Mouse (Mus musculus) forebrain, postnatal 0 days (tissue): ENCODE data around the gene Pex1. TPM values are rescaled to one million over a fixed set of nuclear protein-coding genes. Genes with fewer than 3 reads are reported as not detected.

Experiments
- ATAC-seq: fragments of 200-750 bp; cut with Nextera tagmentation; 2 replicates; pipeline ENCODE4 v1.8.0; 2017; ENCODE audit warnings: mild to moderate bottlenecking, moderate library complexity
- DNase-seq: peaks from one replicate; pipeline ENCODE4 v3.0.0-alpha.2; 2015
- H3K27ac ChIP-seq: fragments of 300-500 bp; sonication (generic); 2 replicates; pipeline ENCODE4 v1.5.1; 2014; ENCODE audit warnings: low read depth, mild to moderate bottlenecking, antibody characterized with exemption, low read length, moderate library complexity, mixed read lengths
- H3K27me3 ChIP-seq: fragments of 300-500 bp; sonication (generic); 2 replicates; pipeline ENCODE4 v1.6.1; 2014; ENCODE audit warnings: mild to moderate bottlenecking, low read length, mixed read lengths; ENCODE audit not compliant: insufficient read depth
- H3K36me3 ChIP-seq: fragments of 300-500 bp; sonication (generic); 2 replicates; pipeline ENCODE4 v1.6.1; 2014; ENCODE audit warnings: mild to moderate bottlenecking, moderate library complexity; ENCODE audit not compliant: insufficient read depth
- H3K4me1 ChIP-seq: fragments of 300-500 bp; sonication (generic); 2 replicates; pipeline ENCODE4 v1.6.1; 2014; ENCODE audit warnings: antibody characterized with exemption; ENCODE audit not compliant: insufficient read depth
- H3K4me2 ChIP-seq: fragments of 300-500 bp; sonication (generic); 2 replicates; pipeline ENCODE4 v1.6.1; 2014; ENCODE audit warnings: low read depth, mild to moderate bottlenecking, moderate library complexity
- H3K4me3 ChIP-seq: fragments of 300-500 bp; sonication (generic); 2 replicates; pipeline ENCODE4 v1.5.1; 2014; ENCODE audit warnings: low read depth, low read length, mixed read lengths
- H3K9ac ChIP-seq: fragments of 300-500 bp; sonication (generic); 2 replicates; pipeline ENCODE4 v1.6.1; 2014; ENCODE audit warnings: mild to moderate bottlenecking
- H3K9me3 ChIP-seq: fragments of 300-500 bp; sonication (generic); 2 replicates; pipeline ENCODE4 v1.6.1; 2016; ENCODE audit warnings: low read length
- CTCF ChIP-seq: sonication (generic); IDR thresholded peaks from 2 replicates; pipeline ENCODE4 v1.5.1; 2016; ENCODE audit warnings: antibody characterized with exemption, control low read depth, low read depth
- WGBS: fragments of 180-500 bp; shearing (Covaris S2); extraction: QIAGEN DNeasy Blood & Tissue Kit; methylation state at CpG from one replicate; pipeline ENCODE4 v1.1.7; 2014; 5-methylcytosine and 5-hydroxymethylcytosine counted together
- microRNA-seq, 2 experiments: library from miRNA; unstranded; fragments of <30 nt; microRNA quantifications; one replicate each; pipeline ENCODE4; 2016
- polyA plus RNA-seq: library from polyadenylated mRNA; unstranded; fragments of >200 nt; fragmentation: Nextera tagmentation; extraction: Ambion mirVana; gene quantifications from 2 replicates; pipeline ENCODE4 v1.2.1, GENCODE M21; 2015
- total RNA-seq: library from RNA; depleted of rRNA; stranded (reverse); fragments of >200 nt; gene quantifications from 2 replicates; pipeline ENCODE4 v1.2.3, GENCODE M21; 2014; rRNA removed

Gene Pex1
- total and polyA plus RNA-seq, 2 experiments from 2014 or later, result 16.6 to 16.7 TPM

DNA sequence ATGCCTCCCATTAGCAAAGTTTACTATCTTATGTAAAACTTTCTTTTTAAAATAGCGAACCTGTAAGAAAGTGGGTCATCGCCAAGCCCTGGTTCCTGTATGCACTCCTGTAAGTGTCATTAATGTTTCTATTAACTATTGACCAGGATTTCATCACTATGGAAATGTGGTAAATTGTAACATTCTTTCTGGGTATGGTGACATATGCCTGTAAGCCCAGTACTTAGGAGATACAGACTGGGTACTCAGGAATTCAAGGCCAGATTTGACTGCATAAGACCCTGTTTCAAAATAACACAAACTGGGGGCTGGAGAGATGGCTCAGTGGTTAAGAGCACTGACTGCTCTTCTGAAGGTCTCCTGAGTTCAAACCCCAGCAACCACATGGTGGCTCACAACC, 69.4 kb downstream of the Pex1 start:
- ATAC-seq (no peak), DNase-seq (no peak)
- Histone ChIP-seq H3K4me1 (no peaks in the 10 kb centered on the region), H3K9me3 (no peaks in the 10 kb centered on the region), H3K9ac (no peak overlapping the region), H3K27ac (no peak overlapping the region), H3K4me3 (no peak overlapping the region), H3K36me3 (no peaks in the 10 kb centered on the region), H3K4me2 (no peak overlapping the region), H3K27me3 (no peaks in the 10 kb centered on the region)
- WGBS, result 91% methylated on average over 2 of the region's 2 CpGs
- no peak for TF ChIP-seq CTCF

- H3K36me3 ChIP-seq, result no peaks in the 10 kb centered on the region
- no peak for TF ChIP-seq CTCF
- DNase-seq (no peak), ATAC-seq (no peak)
- no peak overlapping the region for H3K9ac ChIP-seq
- 89% methylated on average over 12 of the region's 12 CpGs for WGBS
- no peaks in the 10 kb centered on the region for H3K4me1 ChIP-seq
- no peak overlapping the region for H3K4me2 ChIP-seq
- H3K9me3 ChIP-seq, result no peaks in the 10 kb centered on the region
- no peak overlapping the region for H3K4me3 ChIP-seq
- no peak overlapping the region for H3K27ac ChIP-seq
- no peaks in the 10 kb centered on the region for H3K27me3 ChIP-seq
Measured at GRCm38 (mm10) chr5:3666585-3666984, 70.7 kb downstream of the Pex1 start.

- Histone ChIP-seq H3K4me2 (no peak overlapping the region), H3K4me3 (no peak overlapping the region), H3K36me3 (no peaks in the 10 kb centered on the region), H3K9ac (no peak overlapping the region), H3K27ac (no peak overlapping the region), H3K4me1 (no peaks in the 10 kb centered on the region), H3K27me3 (no peaks in the 10 kb centered on the region), H3K9me3 (no peaks in the 10 kb centered on the region)
- no peak for DNase-seq
- no peak for TF ChIP-seq CTCF
- ATAC-seq, result no peak
- 96% methylated on average over 6 of the region's 6 CpGs for WGBS
Measured at GRCm38 (mm10) chr5:3669938-3670554, 74.2 kb downstream of the Pex1 start.

Small RNA genes lying within 50 kb of the gene (microRNA-seq; reads per million reads assigned to microRNA genes)
- 0 reads per million in 2 experiments for gene Gm26238

Other genes starting within 250 kb of the Pex1 start
- gene Fam133b, start 52.2 kb upstream of the Pex1 start, total RNA-seq, result 36.5 and 41.5 TPM in 2 replicates
- 21.9 and 22.9 TPM in 2 replicates for gene Fam133b, start 52.2 kb upstream of the Pex1 start, polyA plus RNA-seq
- 4.9 and 5.2 TPM in 2 replicates for gene 1700109H08Rik, start 24.5 kb upstream of the Pex1 start, total RNA-seq
- gene 1700109H08Rik, start 24.5 kb upstream of the Pex1 start, polyA plus RNA-seq, result 0.69 and 1.1 TPM in 2 replicates
- 16.2 and 19.8 TPM in 2 replicates for gene Rbm48, start 519 bp downstream of the Pex1 start, total RNA-seq
- 19.1 and 19.6 TPM in 2 replicates for gene Rbm48, start 519 bp downstream of the Pex1 start, polyA plus RNA-seq
- not detected in 2 replicates for gene Tmbim7, start 55.1 kb downstream of the Pex1 start, total RNA-seq
- gene Tmbim7, start 55.1 kb downstream of the Pex1 start, polyA plus RNA-seq, result not detected in 2 replicates
- 109 and 120 TPM in 2 replicates for gene Gatad1, start 61.1 kb downstream of the Pex1 start, total RNA-seq
- gene Gatad1, start 61.1 kb downstream of the Pex1 start, polyA plus RNA-seq, result 77.6 and 79.0 TPM in 2 replicates
- 74.0 and 81.1 TPM in 2 replicates for gene Ankib1, start 206.9 kb downstream of the Pex1 start, total RNA-seq
- gene Ankib1, start 206.9 kb downstream of the Pex1 start, polyA plus RNA-seq, result 10.5 and 17.2 TPM in 2 replicates
- 50.2 and 53.0 TPM in 2 replicates for gene Krit1, start 207.1 kb downstream of the Pex1 start, total RNA-seq
- gene Krit1, start 207.1 kb downstream of the Pex1 start, polyA plus RNA-seq, result 19.7 and 27.5 TPM in 2 replicates
- gene Lrrd1, start 249.1 kb downstream of the Pex1 start, total RNA-seq, result not detected in 2 replicates
- not detected in 2 replicates for gene Lrrd1, start 249.1 kb downstream of the Pex1 start, polyA plus RNA-seq